Mouse (Mus musculus) G1E (cell line): ENCODE results near the gene Lima1.

Experiments
- CTCF ChIP-seq: IDR thresholded peaks from 2 replicates; pipeline ENCODE4 v1.5.1; 2012; ENCODE audit warnings: low read depth, low read length, inconsistent platforms, mixed read lengths
- GATA1 ChIP-seq: IDR thresholded peaks from 2 replicates; pipeline ENCODE4 v1.6.1; 2012; ENCODE audit warnings: borderline replicate concordance, low read length, inconsistent platforms, mixed read lengths
- TAL1 ChIP-seq: conservative IDR thresholded peaks from 2 replicates; pipeline ENCODE4 v1.6.1; 2012; ENCODE audit warnings: low read depth, low read length, inconsistent platforms, mixed read lengths

- TF ChIP-seq CTCF (no peak), TAL1 (no peak), GATA1 (no peak)
Measured at GRCm38 (mm10) chr15:99914613-99915012, 39.4 kb upstream of the Lima1 start.
